Mouse (Mus musculus) cortical plate, adult 2 months (tissue): ENCODE data around the gene Klf12.

Experiments used
- CTCF ChIP-seq: fragments of 200-500 bp; IDR thresholded peaks from 2 replicates; pipeline ENCODE4 v1.5.1; 2011; ENCODE audit warnings: mild to moderate bottlenecking, control low read depth, low read length; ENCODE audit not compliant: insufficient read depth; ENCODE audit errors: extremely low read depth
- POLR2A ChIP-seq: fragments of 200-500 bp; IDR thresholded peaks from 2 replicates; pipeline ENCODE4 v1.6.1; 2011; ENCODE audit warnings: mild to moderate bottlenecking, low read length, control low read depth; ENCODE audit not compliant: insufficient read depth; ENCODE audit errors: extremely low read depth

GRCm38 (mm10) chr14:99856158-99857011 is 428.1 kb downstream of the Klf12 start:
- TF ChIP-seq POLR2A: no peak
- no peak for TF ChIP-seq CTCF
